Mouse (Mus musculus) liver, adult 2 months (tissue): ENCODE measurements around the gene Gm17617.

Experiments
- CTCF ChIP-seq: fragments of 200-500 bp; IDR thresholded peaks from 2 replicates; pipeline ENCODE4 v1.5.1; 2011; ENCODE audit warnings: low read depth, low read length, control low read depth
- POLR2A ChIP-seq: fragments of 200-500 bp; IDR thresholded peaks from 2 replicates; pipeline ENCODE4 v1.6.1; 2011; ENCODE audit warnings: low read length, control low read depth; ENCODE audit not compliant: insufficient read depth; ENCODE audit errors: extremely low read depth

GRCm38 (mm10) chr13:55163553-55163952, 30.2 kb upstream of the Gm17617 start:
- no peak for TF ChIP-seq CTCF
- no peak for TF ChIP-seq POLR2A
